Mouse (Mus musculus): Measurements from ENCODE around the gene Fam92b. TPM values are rescaled to one million over a fixed set of nuclear protein-coding genes. Genes with fewer than 3 reads are reported as not detected.

Fam92b gene
- total and polyA plus RNA-seq, 3 experiments: not detected

DNA sequence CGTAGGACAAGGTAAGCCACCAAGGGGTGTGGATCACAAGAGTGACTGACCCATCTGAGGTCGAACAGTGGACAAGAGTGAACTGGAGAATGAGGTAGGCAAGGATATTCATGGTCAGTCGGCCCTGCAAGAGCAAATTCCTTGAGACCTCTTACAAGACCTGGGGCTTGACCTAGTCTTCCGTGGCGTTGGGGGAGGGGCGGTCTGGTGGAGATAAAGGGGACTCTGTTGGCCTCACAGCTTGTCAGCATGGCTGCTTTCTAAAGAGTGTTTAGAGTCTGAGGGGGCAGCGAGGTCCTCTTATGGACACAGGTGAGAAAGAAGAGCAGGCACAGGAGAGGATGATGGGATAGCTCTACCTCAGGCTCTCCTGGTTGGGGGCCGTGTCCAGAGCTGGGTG lies 8.1 kb downstream of the Fam92b start:
- Histone ChIP-seq H3K4me3 (ENCODE audit: control insufficient read depth in 1 of 2, insufficient read depth in 1 of 2, low read depth in 2 of 2, low read length in 2 of 2) (no peak overlapping the region), H3K27me3 (ENCODE audit: control insufficient read depth in 1 of 2, insufficient read depth in 2 of 2, low read length in 2 of 2) (no peaks in the 10 kb centered on the region; a peak in 1 of 4 replicates), H3K4me1 (ENCODE audit: control insufficient read depth in 1 of 2, insufficient read depth in 2 of 2, low read length in 2 of 2) (no peaks in the 10 kb centered on the region), H3K27ac (ENCODE audit: control insufficient read depth, low read depth, low read length) (no peak overlapping the region), H3K9me3 (replicated peaks; ENCODE audit: insufficient read depth, low read length) (no peaks in the 10 kb centered on the region), H3K9ac (ENCODE audit: control insufficient read depth, low read depth, low read length, poor library complexity, severe bottlenecking) (no peak overlapping the region), H3K79me2 (ENCODE audit: control insufficient read depth, insufficient read depth, low read length, poor library complexity) (no peaks in the 10 kb centered on the region), H3K36me3 (ENCODE audit: control insufficient read depth in 1 of 2, insufficient read depth in 2 of 2, low read length in 2 of 2) (no peaks in the 10 kb centered on the region)
- no peak for TF ChIP-seq TAL1 (IDR thresholded peaks at IDR 0.05; ENCODE audit: low read length)
- TF ChIP-seq MYC (IDR thresholded peaks at IDR 0.05; ENCODE audit: low read depth, low read length): no peak
- TF ChIP-seq POLR2AphosphoS5 (IDR thresholded peaks at IDR 0.05; ENCODE audit: borderline replicate concordance, low read depth, low read length): no peak
- no peak for DNase-seq (ENCODE audit: low read depth, low spot score)

DNA sequence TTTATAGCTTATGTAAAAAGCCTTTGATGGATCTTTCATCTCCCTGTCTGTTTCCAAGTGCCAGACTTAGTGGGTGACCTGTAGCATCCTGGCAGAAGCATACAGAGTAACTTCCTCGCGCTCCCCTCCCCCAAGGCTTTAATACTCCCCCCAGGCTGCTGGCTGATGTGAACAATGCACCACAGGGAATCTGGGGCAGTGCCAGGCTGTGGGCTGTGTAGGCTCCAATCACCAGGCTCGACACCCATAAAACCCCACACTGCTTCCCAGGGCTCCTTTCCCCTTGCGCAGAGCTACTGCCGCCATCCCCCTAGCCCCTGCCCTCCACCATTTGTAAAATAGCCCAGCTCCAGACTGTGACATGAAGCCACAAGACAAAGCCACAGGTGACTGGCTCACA lies 9.4 kb downstream of the Fam92b start:
- DNase-seq (ENCODE audit: low read depth, low spot score): no peak
- no peak overlapping the region for H3K4me3 ChIP-seq (ENCODE audit: control insufficient read depth in 1 of 2, insufficient read depth in 1 of 2, low read depth in 2 of 2, low read length in 2 of 2)

DNA sequence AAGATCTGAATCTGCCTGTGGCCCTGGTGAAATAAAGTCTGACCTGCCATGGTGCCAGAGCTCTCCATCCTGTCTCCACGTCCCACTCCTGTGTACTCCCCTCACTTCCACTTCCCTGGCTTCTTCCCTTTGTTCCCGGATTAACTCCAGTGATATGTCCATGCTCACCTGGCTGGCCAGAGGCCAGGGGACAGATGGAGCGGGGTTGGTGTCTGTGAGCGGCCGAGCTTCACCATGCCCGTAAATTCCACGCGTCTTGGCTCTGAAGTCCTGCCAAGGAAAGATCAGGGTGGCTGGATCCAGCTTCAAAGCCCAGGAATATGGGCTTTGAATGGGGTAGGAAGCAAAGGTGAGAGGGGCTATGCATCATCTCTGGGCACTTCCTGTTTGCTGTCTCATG lies 10.1 kb downstream of the Fam92b start:
- H3K9me3 ChIP-seq (replicated peaks; ENCODE audit: insufficient read depth, low read length): no peaks in the 10 kb centered on the region
- no peaks in the 10 kb centered on the region for H3K36me3 ChIP-seq (ENCODE audit: control insufficient read depth in 1 of 2, insufficient read depth in 2 of 2, low read length in 2 of 2)
- no peak overlapping the region for H3K9ac ChIP-seq (ENCODE audit: control insufficient read depth, low read depth, low read length, poor library complexity, severe bottlenecking)
- no peak overlapping the region for H3K4me3 ChIP-seq (ENCODE audit: control insufficient read depth in 1 of 2, insufficient read depth in 1 of 2, low read depth in 2 of 2, low read length in 2 of 2)
- no peaks in the 10 kb centered on the region for H3K4me1 ChIP-seq (ENCODE audit: control insufficient read depth in 1 of 2, insufficient read depth in 2 of 2, low read length in 2 of 2)
- no peak for DNase-seq (ENCODE audit: low read depth, low spot score)
- H3K27ac ChIP-seq (ENCODE audit: control insufficient read depth, low read depth, low read length): no peak overlapping the region
- H3K79me2 ChIP-seq (ENCODE audit: control insufficient read depth, insufficient read depth, low read length, poor library complexity): no peaks in the 10 kb centered on the region
- TF ChIP-seq HCFC1 (IDR thresholded peaks at IDR 0.05; ENCODE audit: low read depth, low read length) (no peak), NELFE (IDR thresholded peaks at IDR 0.05; ENCODE audit: low read depth, low read length) (no peak), KAT2A (conservative IDR thresholded peaks at IDR 0.05; ENCODE audit: low read depth, low read length) (no peak), TBP (IDR thresholded peaks at IDR 0.05; ENCODE audit: low read depth, low read length) (no peak), ETS1 (IDR thresholded peaks at IDR 0.05; ENCODE audit: low read depth, low read length) (no peak), GATA1 (IDR thresholded peaks at IDR 0.05; ENCODE audit: low read depth, low read length) (no peak), MAFK (IDR thresholded peaks at IDR 0.05; ENCODE audit: borderline replicate concordance, low read depth, low read length) (no peak), USF2 (IDR thresholded peaks at IDR 0.05; ENCODE audit: borderline replicate concordance in 1 of 2, insufficient read depth in 1 of 2, low read depth in 1 of 2, low read length in 2 of 2) (no peak), EP300 (IDR thresholded peaks at IDR 0.05; ENCODE audit: low read depth in 1 of 2, low read length in 2 of 2) (no peak), ELF1 (IDR thresholded peaks at IDR 0.05; ENCODE audit: low read depth, low read length) (no peak), POLR2A (IDR thresholded peaks at IDR 0.05; ENCODE audit: control insufficient read depth in 1 of 2, insufficient read depth in 1 of 2, low read depth in 1 of 2, low read length in 2 of 2, poor library complexity in 1 of 2) (no peak), POLR2AphosphoS2 (IDR thresholded peaks at IDR 0.05; ENCODE audit: low read length) (no peak), ZMIZ1 (IDR thresholded peaks at IDR 0.05; ENCODE audit: low read depth, low read length) (no peak), CHD1 (IDR thresholded peaks at IDR 0.05; ENCODE audit: low read depth, low read length) (no peak), RAD21 (IDR thresholded peaks at IDR 0.05; ENCODE audit: low read depth, low read length) (no peak), POLR2AphosphoS5 (IDR thresholded peaks at IDR 0.05; ENCODE audit: borderline replicate concordance, low read depth, low read length) (no peak), MYB (IDR thresholded peaks at IDR 0.05; ENCODE audit: low read depth, low read length) (no peak)
- peaks cover 0 to 1% of the 10 kb centered on the region in 2 experiments; a peak in 2 of 4 replicates for H3K27me3 ChIP-seq (ENCODE audit: control insufficient read depth in 1 of 2, insufficient read depth in 2 of 2, low read length in 2 of 2)

More for the DNA sequence above, 9.4 kb downstream of the Fam92b start:
- no peaks in the 10 kb centered on the region for H3K36me3 ChIP-seq (ENCODE audit: control insufficient read depth in 1 of 2, insufficient read depth in 2 of 2, low read length in 2 of 2)
- peaks cover 0 to under 1% of the 10 kb centered on the region in 2 experiments; a peak in 2 of 4 replicates for H3K27me3 ChIP-seq (ENCODE audit: control insufficient read depth in 1 of 2, insufficient read depth in 2 of 2, low read length in 2 of 2)
- no peaks in the 10 kb centered on the region for H3K79me2 ChIP-seq (ENCODE audit: control insufficient read depth, insufficient read depth, low read length, poor library complexity)
- no peak overlapping the region for H3K27ac ChIP-seq (ENCODE audit: control insufficient read depth, low read depth, low read length)
- no peak overlapping the region for H3K9ac ChIP-seq (ENCODE audit: control insufficient read depth, low read depth, low read length, poor library complexity, severe bottlenecking)
- no peak for TF ChIP-seq ELF1 (IDR thresholded peaks at IDR 0.05; ENCODE audit: low read depth, low read length)
- H3K9me3 ChIP-seq (replicated peaks; ENCODE audit: insufficient read depth, low read length): no peaks in the 10 kb centered on the region
- H3K4me1 ChIP-seq (ENCODE audit: control insufficient read depth in 1 of 2, insufficient read depth in 2 of 2, low read length in 2 of 2): no peaks in the 10 kb centered on the region

Measured in MEL (cell line).